Mouse (Mus musculus) erythroblast, embryonic 14.5 days (primary cell): ENCODE data around the gene 1700029H14Rik.

ENCODE experiments used
- GATA1 ChIP-seq: IDR thresholded peaks from 2 replicates; pipeline ENCODE4 v1.6.1; 2012; ENCODE audit warnings: low read length, inconsistent platforms, mixed read lengths
- TAL1 ChIP-seq: IDR thresholded peaks from 3 replicates; pipeline ENCODE4 v1.6.1; 2012; ENCODE audit warnings: low read length, inconsistent platforms, mixed read lengths

GRCm38 (mm10) chr8:13594884-13595323, 32.6 kb upstream of the 1700029H14Rik start:
- no peak for TF ChIP-seq GATA1
- TF ChIP-seq TAL1, result no peak
